Mouse (Mus musculus): ENCODE results near the gene Mrpl50. TPM values are rescaled to one million over a fixed set of nuclear protein-coding genes. Genes with fewer than 3 reads are reported as not detected.
"Not testable (repeated sequence)": the region's sequence is repeated elsewhere in the genome, so short reads cannot be mapped to it uniquely, and the experiment has no call there.

Gene Mrpl50
- total RNA-seq, 2 experiments from 2014 or later = 44.6 to 44.9 TPM

GRCm38 (mm10) chr4:49510236-49510835 is 10.6 kb downstream of the Mrpl50 start:
- intact Hi-C loops (cut with DNase I); DNase-seq: not testable (repeated sequence)

GRCm38 (mm10) chr4:49509183-49509582 is 11.7 kb downstream of the Mrpl50 start:
- no peak for DNase-seq
- intact Hi-C loops (cut with DNase I) = no loop called here

- intact Hi-C loops (cut with DNase I) = no loop called here
- no peak for DNase-seq
Measured at GRCm38 (mm10) chr4:49506386-49506785, 14.5 kb downstream of the Mrpl50 start, which contains the start of gene Baat. Gene Baat (minus strand): TSS chr4:49506557.

GRCm38 (mm10) chr4:49503563-49503962 is 17.3 kb downstream of the Mrpl50 start:
- intact Hi-C loops (cut with DNase I) = no loop called here
- DNase-seq = no peak

- intact Hi-C loops (cut with DNase I) = not testable (repeated sequence)
Measured at GRCm38 (mm10) chr4:49485934-49486650, 34.8 kb downstream of the Mrpl50 start.

GRCm38 (mm10) chr4:49485442-49485841 is 35.5 kb downstream of the Mrpl50 start:
- intact Hi-C loops (cut with DNase I) = no loop called here
- no peak for DNase-seq

More at GRCm38 (mm10) chr4:49485934-49486650, 34.8 kb downstream of the Mrpl50 start:
- not testable (repeated sequence) for DNase-seq

- no peak for DNase-seq
- intact Hi-C loops (cut with DNase I) = no loop called here
Measured at GRCm38 (mm10) chr4:49480896-49481295, 40.0 kb downstream of the Mrpl50 start.

GRCm38 (mm10) chr4:49480104-49480760 is 40.7 kb downstream of the Mrpl50 start:
- intact Hi-C loops (cut with DNase I) = no loop called here
- DNase-seq = no peak

GRCm38 (mm10) chr4:49479035-49479434 is 41.9 kb downstream of the Mrpl50 start:
- DNase-seq; intact Hi-C loops (cut with DNase I): not testable (repeated sequence)

GRCm38 (mm10) chr4:49478118-49478877 is 42.6 kb downstream of the Mrpl50 start:
- no peak for DNase-seq
- intact Hi-C loops (cut with DNase I) = no loop called here

GRCm38 (mm10) chr4:49474583-49474982 is 46.3 kb downstream of the Mrpl50 start:
- intact Hi-C loops (cut with DNase I) = no loop called here
- no peak for DNase-seq

- intact Hi-C loops (cut with DNase I) = no loop called here
- no peak for DNase-seq
Measured at GRCm38 (mm10) chr4:49473435-49474100, 47.3 kb downstream of the Mrpl50 start, which contains the start of gene Acnat1. Gene Acnat1 (minus strand): TSS chr4:49473912.

- no peak for DNase-seq
- intact Hi-C loops (cut with DNase I) = no loop called here
Measured at GRCm38 (mm10) chr4:49469435-49470151, 51.3 kb downstream of the Mrpl50 start.

GRCm38 (mm10) chr4:49467360-49467759 is 53.5 kb downstream of the Mrpl50 start:
- intact Hi-C loops (cut with DNase I) = no loop called here
- no peak for DNase-seq

Other genes starting within 250 kb of the Mrpl50 start
- gene Acnat2, start 112.9 kb downstream of the Mrpl50 start, total RNA-seq (2021) = not detected
- gene Acnat1, start 47.2 kb downstream of the Mrpl50 start, total RNA-seq (2021) = not detected
- gene Baat, start 14.5 kb downstream of the Mrpl50 start, total RNA-seq (2021) = under 1 TPM in 1 of 2 experiments, not detected in 1; 0.47 TPM
- gene Zfp189, start 83 bp upstream of the Mrpl50 start, total RNA-seq (2021) = 1 to 10 TPM; 5.4 to 6.0 TPM
- gene Aldob, start 28.5 kb upstream of the Mrpl50 start, total RNA-seq (2021) = 1 to 10 TPM in 1 of 2 experiments, under 1 TPM in 1; 0.58 to 1.1 TPM
- gene Tmem246, start 76.8 kb upstream of the Mrpl50 start, total RNA-seq (2021) = 10 to 100 TPM; 44.5 to 47.1 TPM
- gene Rnf20, start 110.9 kb upstream of the Mrpl50 start, total RNA-seq (2021) = 10 to 100 TPM; 30.7 to 39.3 TPM
- not detected for gene Ppp3r2, start 160.9 kb upstream of the Mrpl50 start, total RNA-seq (2021)